Mouse (Mus musculus) lung, postnatal 4 days (tissue): ENCODE results near the gene Rragd.
A peak's percentile ranks its signal among the peaks of the same experiment; 100 is the strongest.
"Not testable (repeated sequence)": the region's sequence is repeated elsewhere in the genome, so short reads cannot be mapped to it uniquely, and the experiment has no call there.

Experiments used
- DNase-seq, 2 experiments: peaks; one replicate each; pipeline ENCODE4 v3.0.0; 2021

Gene Rragd

DNA sequence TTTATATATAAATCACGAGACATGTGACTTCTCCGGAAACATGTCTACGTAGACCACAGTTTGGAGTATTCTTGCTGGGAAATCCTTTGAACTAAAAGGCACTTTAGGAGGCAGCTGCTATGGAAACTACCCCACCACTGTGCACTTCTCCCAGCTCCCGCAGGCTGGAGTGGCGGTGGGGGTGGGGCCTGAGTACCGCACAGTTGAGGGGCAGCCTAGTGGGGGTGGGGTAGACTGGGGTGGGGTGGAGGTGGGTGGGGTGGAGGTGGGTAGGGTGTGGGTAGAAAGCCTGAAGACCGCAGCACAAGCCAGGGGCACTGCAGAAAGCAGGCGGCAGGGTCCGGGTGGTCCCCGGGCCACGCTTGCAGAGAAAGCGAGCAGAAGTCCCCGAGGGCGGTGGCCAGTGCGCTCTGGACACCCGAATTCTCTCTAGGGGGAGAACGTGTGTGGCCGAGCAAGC lies at the start of gene Rragd:
TSS of gene Rragd (plus strand) at position 322 of the 460 bp plus-strand sequence.
- DNase-seq: no peak

DNA sequence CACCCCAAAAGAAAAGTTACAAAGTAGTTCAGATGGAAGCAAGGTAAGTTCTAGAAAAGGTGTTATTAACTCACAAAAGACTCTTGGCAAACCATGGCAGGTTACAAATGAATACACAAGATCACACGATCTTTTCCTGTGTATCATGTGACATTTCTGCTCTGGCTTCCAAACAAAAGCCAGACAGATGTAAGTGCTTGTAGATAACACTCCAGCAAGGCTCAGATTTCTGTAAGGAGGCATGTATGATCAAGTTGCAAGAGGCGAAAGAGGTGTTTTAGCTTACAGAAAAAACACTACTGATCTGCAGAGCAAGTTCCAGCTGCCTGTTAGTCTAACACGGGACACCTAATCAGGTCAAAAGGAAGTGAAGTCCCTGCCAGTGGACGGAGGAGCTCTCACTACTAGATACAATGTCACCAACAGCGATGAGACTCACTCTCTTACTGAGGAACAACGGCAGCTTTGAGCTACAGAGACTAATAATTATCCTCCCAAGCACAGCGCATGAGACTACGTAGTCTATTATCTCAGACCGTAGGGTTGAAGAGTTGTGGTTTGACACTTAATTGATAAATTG lies 46.0 kb upstream of the Rragd start:
- no peak for DNase-seq

DNA sequence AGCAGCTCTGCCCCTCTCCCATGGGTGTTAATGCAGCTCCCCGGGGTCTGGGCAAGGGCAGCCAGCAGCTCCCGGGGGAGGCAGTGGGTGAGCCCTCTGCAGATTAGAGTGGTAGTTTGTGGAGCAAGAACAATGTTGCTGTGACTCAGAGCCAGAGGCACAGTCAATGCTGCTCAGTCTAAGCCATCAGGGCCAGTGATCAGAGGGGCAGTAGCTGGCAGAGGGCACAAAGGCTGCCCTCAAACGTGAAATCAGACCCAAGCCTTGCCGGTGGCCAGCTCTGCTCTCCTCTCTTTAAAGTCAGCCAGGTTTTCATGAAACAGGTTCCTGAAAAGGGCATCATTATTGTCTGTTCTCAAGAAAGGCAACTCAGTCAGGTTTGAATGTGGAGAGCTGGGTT lies 43.3 kb upstream of the Rragd start:
- DNase-seq: no peak

DNA sequence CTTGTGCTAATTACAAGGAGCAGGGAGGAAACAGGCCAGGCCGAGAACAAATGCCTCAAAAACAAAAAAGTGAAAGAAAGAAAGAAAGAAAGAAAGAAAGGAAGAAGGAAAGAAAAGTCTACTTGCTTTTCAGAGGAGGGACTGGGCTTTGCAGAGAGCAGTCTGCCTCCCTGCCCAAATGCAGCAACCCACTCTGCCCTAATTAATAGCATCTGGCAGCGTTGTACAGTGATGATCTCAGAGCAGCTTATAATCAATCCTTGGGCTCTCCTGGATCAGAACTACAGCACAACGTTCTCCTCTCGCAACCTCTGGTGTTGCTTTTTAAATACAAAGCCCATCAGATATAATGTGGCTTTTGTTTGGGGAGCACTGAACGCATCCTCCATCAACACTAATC lies 42.9 kb upstream of the Rragd start:
- no peak for DNase-seq

DNA sequence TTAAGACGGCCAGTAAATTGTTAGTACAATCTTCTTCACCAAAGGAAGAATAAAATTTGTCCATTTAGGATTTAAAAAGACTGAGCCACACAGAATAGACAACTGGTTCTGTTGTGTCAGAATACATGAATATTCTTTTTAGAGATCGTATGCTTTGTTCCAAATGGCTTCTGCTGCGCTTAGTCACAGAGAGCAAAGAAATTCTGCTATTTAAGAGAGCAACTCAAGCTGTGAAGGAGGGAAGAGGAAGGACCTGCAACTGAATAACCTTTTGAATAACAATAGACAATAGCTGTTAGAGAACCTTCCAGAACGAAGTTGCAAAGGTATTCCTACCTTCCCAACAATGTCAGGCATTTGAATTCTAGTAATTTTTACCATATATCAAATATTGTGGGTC lies 41.9 kb upstream of the Rragd start:
- no peak for DNase-seq

DNA sequence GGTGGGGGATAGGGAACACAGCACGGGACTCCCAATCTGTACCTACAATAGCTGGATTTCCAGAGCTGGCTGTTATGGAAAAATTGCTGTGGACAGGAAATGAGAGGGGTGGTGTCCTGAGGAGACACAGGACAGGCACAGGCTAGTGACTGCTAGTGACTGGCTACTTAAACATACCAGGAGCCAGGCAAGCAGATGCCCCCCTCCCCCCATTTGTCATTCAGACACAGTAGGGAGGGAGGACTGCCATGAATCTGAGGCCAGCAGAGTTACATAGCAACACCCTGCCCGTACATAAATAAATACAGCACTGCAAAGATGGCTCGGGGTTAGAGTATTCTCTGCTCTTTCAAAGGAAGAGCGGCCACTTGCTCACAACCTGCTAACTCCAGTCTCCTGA lies 35.2 kb upstream of the Rragd start:
- peak in 1 of 2 experiments; percentile 4 for DNase-seq

DNA sequence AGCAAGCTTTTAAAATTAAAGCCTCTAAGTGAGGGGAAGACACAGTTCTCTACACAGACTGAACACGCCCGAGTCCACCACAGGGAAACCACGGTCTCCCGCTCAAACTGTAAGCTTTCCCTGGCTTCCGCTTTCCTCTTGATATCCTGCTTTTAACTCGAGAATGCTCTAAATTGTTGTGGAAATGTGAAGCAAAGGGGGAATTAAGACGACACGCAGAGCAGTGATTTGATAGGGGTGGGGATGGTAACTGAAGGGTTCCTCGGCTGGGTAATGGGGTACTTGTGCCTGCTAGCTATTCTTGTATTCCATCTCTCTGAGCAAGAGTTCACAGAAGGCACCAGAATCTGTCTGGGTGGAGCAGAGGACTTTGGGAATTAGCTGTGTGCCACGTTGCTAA lies 34.1 kb upstream of the Rragd start:
- no peak for DNase-seq

DNA sequence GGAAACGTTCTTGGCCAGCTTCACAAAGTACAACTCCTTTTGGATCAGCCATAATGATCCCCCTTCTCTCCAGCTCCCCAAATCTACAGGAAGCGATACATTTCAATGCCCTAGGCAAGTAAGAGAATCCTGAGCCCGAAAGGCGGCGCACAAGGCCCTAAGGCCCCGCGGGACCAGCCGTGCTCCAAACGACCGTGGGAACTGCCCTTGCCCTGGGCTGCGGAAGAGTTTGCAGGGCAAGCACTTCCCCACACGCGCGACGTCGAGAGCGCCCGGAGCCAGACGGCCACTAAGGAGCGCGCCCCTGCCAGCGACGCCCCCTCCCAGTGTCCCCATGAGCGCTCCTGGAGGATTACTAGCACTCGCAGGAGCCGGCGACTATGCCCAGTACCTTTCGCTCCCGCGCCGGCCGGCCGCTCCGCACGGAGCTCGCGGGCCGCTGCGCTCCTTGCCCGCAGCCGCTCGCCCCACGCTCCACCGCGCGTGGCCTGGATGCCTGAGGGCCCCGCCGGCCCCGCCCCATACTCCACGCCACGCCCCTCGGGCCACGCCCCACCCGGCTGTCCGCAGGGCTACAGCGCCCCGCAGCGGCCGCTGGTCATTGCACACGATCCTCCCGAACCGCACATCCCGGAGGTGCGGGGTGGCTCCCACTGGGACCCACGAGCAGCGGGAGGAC lies 32.3 kb upstream of the Rragd start, which contains the start of gene Ankrd6:
TSS of gene Ankrd6 (minus strand) at position 486 of the 679 bp plus-strand sequence.
- DNase-seq: peak; percentile 76 to 83

DNA sequence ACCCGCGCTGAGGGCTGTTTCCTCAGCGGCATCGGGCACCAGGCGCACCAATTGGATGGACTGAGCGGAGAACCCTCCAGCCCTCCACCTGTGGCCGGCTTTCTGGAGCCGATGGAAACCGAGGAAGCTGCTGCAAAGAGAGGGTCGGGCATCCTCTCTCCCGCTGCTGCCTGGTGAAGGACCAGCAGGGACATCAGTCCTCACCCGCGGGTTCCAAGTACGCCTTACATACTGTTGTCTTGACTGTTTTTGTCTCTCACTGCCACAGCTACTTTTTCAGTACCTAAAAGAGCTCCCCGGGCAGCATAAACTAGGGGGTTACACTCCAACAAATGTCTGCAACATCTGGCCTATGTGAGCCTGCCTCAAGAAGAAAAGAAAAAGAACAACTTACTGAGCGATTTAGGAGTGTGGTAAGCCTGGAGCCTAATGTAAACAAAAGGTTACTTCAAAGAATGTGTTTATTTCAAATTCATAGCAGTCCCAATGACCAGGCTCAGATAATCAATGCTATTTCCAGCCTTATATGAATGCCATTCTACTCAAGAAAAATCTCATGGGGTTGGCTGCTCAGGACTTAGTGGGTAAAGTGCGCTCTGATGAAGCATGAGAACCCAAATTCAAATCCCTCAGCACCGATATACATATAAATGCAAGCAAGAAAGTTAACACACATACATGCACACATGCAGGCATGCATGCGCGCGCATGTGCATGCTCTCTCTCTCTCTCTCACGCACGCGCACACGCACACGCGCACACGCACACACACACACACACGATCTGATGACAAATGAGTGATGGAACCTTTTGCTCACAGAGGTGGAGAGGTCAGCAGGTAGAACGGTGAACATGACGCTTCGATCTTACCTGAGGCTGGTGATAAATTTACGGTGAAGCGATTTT lies 31.5 kb upstream of the Rragd start:
- DNase-seq: no peak

DNA sequence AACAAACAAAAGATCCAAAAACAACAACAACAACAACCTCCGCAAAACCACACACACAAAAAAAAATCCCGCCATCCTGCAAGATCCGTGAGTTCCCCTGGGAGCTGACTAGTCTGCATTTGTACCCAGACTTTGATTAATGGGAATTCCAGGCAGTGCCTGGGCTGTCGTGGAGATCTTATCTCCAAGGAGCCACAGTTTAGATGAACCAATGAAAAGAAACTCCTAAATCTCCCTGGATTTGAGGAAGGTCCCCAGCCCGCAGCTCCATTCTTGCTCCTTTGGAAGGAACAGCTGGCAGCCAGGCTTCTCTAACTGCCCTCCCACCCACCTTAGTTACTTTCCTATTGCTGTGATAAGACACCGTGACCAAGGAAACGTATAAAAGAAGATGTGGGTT lies 30.2 kb upstream of the Rragd start:
- DNase-seq: no peak

DNA sequence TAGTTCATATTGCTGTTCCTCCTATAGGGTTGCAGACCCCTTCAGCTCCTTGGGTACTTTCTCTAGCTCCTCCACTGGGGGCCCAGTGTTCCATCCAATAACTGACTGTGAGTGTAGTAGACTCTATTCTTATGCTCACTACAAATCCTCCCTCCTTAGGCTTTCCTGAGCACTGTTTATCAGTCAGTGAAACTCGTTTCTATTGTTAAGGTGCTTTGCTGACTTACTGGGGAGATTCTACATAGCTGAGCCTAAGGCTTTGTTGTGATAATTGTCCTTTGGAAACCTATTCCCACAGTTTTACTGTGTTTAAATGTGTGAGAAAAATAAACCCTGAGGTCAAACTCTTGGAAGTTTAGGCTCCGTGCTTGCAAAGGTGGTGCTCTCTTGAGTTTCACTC lies 26.4 kb upstream of the Rragd start:
- DNase-seq: no peak

DNA sequence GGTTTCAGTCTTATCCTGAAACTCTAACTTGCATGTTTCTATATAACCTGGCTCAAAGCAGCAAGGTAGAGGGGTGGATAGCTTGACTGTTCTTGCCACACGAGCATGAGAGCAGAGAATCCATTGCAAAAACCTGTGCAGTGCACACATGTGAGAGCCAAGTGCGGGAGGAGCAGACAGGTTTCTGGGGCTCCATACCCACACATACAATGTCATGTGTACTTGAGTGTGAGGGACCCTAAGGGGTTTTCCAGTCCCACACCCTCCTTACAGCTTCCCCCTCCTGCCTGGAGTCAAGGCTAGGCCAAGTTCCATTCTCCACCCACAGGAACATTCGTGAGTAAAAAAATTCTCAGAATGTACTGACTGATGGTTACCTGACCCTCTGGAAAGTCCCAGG lies 21.4 kb upstream of the Rragd start:
- no peak for DNase-seq

DNA sequence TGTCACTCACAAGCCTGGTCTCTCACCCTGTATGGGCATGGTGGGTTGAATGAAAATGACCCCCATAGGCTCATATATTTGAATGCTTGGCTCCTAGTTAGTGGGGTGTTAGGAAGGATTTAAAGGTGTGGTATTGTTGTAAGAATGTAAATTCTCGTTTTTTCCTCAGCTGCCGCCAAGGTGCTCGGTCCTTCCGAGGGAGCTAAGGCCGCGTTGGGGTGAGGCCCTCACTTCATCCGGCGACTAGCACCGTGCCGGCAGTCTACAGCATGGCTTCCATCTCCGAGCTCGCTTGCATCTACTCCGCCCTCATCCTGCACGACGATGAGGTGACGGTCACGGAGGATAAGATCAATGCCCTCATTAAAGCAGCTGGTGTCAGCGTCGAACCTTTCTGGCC lies 18.2 kb upstream of the Rragd start:
- not testable (repeated sequence) for DNase-seq

DNA sequence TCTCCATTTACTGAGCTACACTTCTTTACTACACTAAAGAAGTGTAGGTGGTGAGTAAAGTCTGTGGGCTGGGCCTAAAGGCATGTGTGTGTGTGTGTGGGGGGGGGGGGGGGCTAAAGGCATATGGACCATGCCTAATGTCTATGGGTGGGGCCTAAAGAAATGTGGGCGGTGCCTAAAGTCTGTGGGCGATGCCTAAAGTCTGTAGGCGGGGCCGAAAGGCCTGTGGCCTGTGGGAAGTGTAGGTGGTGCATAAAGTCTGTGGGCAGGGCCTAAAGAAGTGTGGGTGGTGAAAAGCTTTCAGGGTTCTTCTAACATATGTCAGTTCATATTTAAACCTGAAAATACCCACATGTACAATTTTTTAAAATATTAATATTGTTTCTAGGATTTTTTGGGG lies 5.5 kb upstream of the Rragd start:
- no peak for DNase-seq

DNA sequence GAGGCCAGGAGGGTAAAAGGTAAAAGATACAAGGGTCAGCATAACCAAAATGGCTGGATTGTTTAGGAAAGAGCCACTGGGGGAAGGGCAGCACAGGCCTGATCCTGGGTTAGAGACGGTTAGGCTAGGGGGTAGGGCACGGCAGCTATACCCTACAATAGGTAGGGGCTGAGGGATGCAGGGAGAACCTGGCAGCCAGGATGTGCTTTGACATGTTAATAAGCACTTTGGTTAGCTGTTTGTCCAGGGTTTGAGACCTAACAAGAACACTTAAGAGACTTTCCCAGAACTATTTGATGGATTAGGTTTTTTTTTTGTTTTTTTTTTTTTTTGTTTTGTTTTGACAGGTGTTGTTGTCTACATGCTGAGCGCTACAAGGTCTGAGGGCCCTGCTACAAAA lies 2.8 kb upstream of the Rragd start:
- no peak for DNase-seq

DNA sequence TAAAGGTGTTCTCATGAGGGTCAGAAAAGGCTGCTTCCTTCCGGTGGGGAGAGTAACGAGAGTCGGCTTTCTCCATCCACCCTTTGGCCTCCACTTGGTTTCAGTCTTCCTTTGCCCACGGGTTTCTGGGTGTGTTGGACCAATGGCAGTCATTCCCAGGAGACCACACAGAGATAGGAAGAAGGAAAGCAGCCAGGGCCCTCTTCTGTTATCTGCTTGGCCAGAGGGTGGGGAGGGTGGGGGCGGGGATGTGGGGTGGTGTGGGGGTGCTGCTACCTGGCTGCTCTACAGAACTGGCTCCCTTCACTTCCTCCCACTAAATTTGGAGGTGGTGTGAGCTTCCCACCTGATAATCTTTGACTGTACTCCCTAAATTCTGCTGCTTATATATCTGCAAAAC lies 1.2 kb upstream of the Rragd start:
- no peak for DNase-seq

DNA sequence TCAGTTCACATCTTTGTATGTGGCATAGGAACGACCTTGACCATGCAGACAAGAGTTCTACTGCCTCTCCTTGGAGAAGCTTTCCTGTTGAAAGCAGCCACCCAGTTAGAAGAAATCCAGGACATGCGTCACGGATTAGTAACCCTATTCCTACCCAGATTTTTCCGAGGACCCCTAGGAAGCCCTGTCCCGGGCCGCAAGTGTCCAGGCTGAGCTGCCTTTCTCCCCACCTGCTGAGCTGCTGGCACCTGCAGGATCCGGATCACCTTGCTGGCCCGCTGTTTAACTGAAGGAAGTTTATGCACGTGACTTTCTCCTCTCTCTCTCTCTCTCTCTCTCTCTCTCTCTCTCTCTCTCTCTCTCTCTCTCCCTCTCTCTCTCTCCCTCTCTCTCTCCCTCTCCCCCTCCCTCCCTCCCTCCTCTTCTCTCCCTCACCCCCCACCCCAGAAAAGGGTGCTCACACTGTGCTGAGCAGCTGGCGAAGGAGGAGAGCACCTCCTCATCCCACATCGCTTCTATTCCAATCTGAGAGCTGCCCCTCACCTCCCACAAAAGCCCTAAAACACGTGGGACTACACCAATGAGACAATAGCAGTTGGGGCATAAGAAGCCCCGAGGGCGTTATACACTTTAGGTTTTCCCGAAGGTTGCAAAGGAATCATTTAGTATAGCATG lies 659 bp upstream of the Rragd start:
- DNase-seq: no peak

DNA sequence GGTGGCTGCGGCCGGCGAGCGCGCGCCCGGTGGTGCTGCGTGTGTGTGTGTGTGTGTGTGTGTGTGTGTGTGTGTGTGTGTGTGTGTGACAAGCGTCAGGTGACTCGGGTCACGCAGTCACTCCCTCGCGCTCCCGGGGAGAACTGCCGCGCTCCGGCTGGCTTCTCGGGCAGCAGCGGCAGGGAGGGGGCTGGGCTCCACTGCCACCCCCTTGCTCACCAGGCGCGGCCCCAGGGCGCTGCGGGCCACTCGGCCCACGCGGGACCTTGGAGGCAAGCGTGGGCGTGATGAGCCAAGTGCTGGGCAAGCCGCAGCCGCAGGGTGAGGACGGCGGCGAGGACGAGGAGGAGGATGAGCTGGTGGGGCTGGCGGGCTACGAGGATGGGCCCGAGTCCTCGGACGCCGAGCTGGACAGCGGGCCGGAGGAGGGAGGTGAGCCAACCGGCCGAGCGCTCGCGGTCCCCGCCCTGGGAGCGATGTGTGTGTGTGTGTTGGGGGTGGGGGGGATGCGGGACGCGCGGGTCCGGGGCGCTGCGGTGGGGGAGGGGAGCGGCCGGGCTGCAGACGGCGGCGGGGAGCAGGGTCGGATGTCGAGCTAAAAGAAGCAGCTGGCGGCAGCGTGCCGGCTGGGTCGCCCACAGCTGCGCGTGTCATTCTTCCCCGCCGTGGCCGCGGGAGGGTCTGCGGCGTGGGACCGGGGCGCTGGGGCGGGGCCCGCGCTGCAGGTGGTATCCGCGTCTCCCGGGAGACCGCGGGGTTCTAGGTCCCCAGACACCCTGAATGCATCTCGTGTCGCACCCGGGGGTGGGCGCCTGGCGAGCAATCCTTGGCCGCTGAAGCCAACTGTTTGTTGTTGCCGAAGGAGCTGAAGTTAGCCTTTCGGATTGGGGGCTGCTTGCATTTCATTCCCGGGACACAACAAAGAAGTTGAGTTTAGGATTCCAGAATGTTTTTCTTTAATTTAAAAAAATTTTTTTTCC lies 629 bp downstream of the Rragd start:
- DNase-seq: peak; percentile 51 to 68

DNA sequence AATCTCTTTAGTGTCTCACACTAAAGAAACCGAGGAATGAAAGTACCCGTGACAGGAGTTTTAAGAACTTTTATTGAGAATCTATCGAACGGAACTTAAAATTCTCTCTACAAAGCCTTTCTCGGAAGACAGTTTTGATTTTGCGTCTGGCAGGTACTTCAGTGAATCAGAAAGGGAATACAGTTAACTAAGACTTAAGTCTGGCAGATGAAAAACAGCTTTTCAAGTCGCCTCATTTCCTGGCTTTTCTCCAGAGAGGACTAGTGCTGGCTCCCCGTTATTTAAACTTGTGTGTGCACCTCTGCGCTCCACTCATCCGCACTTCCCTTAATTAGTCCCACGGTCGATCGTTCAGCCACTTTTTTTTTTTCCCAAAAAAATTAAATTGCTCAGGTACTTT lies 1.4 kb downstream of the Rragd start:
- DNase-seq: no peak

DNA sequence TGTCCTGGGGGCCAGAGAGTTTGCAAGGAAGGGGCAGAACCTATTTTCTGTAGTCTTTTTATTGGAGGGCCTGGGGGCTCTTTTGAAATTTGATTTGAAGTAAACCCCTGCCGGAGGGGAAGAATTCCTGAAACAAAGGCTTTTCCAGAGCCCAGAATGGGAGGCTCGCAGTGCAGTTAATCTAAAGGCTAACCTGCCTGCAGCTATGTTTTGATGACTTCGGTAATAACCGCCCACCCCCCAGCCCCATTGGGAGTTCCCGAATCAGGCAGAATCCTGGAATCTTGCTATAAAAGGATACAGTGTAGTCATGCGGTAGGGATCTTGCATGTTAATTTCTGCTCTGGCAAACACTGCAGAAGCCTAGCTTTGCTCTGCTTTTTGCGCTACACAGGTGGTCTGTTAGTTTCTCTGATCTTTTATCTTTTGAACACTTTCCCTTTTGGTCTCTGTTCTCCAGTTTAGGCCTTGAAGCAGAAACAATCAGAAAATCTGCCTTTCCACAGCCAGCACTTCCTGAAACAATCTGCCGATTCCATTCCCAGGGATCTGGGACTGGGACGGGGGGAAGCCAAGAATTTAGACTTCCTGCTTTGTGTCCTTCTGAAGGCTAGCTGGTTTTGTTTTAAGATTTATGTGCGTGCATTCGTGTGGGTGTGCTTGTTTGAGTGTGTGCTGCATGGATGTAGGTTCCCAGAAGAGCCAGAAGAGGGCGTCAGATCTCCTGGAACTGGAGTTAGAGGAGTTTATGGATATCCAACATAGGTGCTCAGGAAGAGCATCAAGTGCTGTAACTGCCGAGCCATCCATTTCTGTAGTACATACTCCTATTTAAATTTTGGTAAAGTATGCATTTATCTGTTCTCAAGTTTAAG lies 2.2 kb downstream of the Rragd start:
- DNase-seq: no peak

DNA sequence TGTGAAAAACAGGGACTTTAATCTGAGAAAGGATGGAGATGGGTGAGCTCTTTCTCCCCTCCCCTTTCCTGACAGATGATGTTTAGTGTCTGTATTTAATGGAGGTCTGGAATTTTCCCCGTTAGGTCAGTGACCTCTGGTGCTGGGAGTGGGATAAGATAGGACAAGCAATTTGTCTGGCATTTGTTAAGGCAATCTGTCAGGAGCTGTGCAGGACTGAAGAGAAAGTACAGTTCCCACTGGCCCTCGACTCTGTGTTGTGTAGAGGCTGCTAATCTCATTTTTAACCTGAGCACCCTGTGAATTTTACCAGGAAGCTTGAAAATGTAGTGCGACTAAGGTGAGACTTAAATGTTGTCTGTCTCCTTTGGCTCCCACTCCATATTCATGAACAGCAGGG lies 2.8 kb downstream of the Rragd start:
- no peak for DNase-seq
